Mouse (Mus musculus): ENCODE measurements around the gene Styx.

Styx gene

GRCm38 (mm10) chr14:45438931-45439275, 88.0 kb downstream of the Styx start:
- DNase-seq (ENCODE audit: low spot score): no peak

GRCm38 (mm10) chr14:45439387-45439786, 88.5 kb downstream of the Styx start:
- DNase-seq (ENCODE audit: low spot score): no peak

DNA sequence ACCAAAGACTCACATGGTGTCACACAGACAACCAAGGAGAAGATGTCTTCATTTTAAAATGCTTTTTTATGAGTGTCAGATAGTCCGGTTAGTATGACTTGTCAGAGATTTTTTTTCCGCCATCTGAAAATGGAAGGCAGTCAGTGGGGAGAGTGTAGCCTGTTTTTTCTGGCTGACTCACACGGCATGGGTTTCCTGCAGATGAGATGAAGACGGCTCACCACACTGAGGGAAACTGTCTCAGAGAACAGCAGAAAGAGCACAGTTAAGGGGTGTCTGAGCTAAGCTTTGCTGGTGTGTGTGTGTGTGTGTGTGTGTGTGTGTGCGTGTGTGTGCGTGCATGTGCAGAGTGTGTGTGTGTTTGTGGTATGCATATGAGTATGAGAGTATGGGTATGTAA, 90.4 kb downstream of the Styx start:
- DNase-seq (ENCODE audit: low spot score): no peak

GRCm38 (mm10) chr14:45442781-45443560, 92.1 kb downstream of the Styx start:
- DNase-seq (ENCODE audit: low spot score): no peak

DNA sequence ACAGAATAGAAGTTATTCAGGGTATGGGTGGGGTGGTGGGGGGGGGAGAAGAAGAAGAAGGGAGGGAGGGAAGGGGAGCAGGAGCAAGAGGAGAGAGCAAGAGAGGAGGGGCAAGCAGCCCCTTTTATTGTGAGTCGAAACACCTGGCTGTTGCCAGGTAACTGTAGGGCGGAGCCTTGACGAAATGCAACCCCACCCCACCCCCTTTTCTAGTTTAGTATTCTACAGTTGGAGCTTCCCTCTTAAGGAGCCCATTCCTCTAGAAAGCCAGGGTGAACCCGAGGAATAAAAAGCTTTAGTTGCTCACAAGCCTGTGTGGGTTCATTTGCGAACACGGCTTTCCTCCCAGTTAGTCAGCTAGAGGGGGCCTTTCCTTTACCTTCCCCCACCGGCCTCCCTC, 94.0 kb downstream of the Styx start:
- DNase-seq (ENCODE audit: low spot score): no peak

DNA sequence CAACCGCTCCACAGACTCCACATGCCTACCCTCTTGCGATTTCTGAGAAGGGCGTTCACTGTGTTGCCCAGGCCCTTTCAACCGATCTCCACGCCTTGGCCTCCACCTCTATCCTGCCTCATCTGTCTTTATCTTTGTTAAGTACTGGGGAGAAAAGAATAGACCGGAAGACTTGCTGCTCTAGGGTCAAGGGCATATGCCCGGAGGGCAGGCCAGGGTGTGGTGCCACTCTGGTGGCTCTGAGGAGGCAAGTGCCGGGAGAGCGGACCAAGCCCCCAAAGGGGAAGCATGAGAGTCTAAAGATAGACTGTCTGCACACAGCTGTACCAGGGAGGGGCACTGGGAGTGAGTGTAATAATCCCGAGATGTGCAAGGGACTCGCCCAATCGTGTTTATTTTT, 94.6 kb downstream of the Styx start:
- DNase-seq (ENCODE audit: low spot score): peak; percentile 36

DNA sequence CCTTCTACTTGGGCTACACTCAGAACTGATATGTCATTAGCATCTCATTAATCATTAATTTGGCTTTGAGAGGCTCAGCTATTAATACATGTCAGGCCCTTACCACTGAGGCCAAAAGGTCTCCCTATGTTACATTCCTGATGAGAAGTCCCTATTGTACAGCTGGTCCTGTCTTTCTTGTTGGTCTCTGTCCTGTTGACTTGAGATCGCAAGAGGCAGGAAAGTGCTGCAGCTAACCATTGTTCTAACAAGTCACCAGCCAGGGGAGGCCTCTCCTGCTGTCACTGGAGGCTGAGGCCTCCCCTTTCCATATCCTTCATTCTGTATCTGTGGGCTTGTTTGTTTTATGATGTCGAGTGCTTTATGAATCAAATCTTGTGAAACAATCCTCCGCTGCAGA, 95.9 kb downstream of the Styx start:
- no peak for DNase-seq (ENCODE audit: low spot score)

DNA sequence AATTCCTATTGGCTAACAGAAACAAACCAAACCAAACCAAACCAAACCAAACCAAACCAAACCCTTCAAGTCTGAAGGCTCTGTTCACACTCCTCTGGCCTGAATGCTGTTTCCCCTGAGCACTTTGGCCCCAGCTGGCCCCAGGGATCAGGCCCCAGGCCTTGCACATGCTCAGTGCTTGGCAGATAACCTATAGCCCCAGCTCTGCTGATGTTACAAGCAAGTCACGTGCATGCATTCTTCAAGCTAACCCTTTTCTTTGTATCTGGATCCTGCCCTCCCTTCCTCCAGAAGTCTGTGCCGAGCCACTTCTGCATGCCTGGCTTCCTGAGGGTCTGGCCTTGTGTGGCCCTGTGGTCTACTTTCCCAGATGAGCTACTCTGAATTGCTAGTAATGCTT, 100.2 kb downstream of the Styx start:
- no peak for DNase-seq (ENCODE audit: low spot score)

GRCm38 (mm10) chr14:45452148-45452547, 101.3 kb downstream of the Styx start:
- DNase-seq (ENCODE audit: low spot score): no peak

- peak; percentile 48 for DNase-seq (ENCODE audit: low spot score)
These were observed 102.1 kb downstream of the Styx start for GRCm38 (mm10) chr14:45452861-45453512.

- no peak for DNase-seq (ENCODE audit: low spot score)
These were observed 102.8 kb downstream of the Styx start for GRCm38 (mm10) chr14:45453538-45454233.

GRCm38 (mm10) chr14:45455651-45456501, 105.0 kb downstream of the Styx start:
- no peak for DNase-seq (ENCODE audit: low spot score)

- DNase-seq (ENCODE audit: low spot score): no peak
These were observed 105.6 kb downstream of the Styx start for GRCm38 (mm10) chr14:45456502-45456846.

- peak; percentile 7 for DNase-seq (ENCODE audit: low spot score)
These were observed 106.1 kb downstream of the Styx start for GRCm38 (mm10) chr14:45457003-45457402.

GRCm38 (mm10) chr14:45459877-45460276, 109.0 kb downstream of the Styx start:
- no peak for DNase-seq (ENCODE audit: low spot score)

- DNase-seq (ENCODE audit: low spot score): no peak
These were observed 109.6 kb downstream of the Styx start for GRCm38 (mm10) chr14:45460491-45460890.

DNA sequence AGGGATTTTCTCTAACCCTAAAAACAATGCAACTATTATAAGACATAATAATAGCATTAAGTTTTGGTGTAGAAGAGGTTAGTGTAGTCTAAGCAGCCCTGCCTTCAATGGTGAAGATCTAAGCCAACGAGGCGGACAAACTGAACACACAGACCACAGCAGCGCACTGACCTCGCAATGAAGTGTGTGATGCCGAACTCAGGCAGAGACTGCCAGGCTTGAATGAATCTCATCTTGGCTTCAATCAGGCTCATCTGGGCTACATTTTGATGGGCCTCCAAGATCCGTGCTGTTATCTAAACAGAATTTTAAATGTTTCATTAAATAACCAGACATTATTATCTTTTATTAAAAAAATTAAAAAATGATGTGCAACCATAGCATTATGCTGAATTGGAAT, 111.1 kb downstream of the Styx start:
- no peak for DNase-seq (ENCODE audit: low spot score)

DNA sequence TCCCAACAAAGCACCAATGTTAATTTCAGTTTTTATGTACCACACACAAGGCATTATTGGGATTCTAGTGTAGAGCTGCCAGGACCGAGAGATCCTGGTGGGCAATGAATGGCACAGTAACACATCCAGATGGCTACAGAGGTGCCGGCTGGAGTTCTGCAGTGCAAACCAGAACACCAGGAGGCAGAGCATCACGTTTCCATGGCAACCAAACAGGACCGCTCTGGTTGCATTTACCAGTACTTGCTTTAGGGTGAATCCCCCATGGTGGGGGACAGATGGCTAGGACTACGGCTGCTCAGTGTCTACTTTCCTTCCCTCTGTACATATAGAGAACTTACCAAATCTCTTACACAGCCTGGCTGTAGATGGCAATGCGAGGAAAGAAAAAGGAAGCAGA, 111.5 kb downstream of the Styx start:
- DNase-seq (ENCODE audit: low spot score): no peak

GRCm38 (mm10) chr14:45462875-45463475, 112.1 kb downstream of the Styx start:
- DNase-seq (ENCODE audit: low spot score): no peak

DNA sequence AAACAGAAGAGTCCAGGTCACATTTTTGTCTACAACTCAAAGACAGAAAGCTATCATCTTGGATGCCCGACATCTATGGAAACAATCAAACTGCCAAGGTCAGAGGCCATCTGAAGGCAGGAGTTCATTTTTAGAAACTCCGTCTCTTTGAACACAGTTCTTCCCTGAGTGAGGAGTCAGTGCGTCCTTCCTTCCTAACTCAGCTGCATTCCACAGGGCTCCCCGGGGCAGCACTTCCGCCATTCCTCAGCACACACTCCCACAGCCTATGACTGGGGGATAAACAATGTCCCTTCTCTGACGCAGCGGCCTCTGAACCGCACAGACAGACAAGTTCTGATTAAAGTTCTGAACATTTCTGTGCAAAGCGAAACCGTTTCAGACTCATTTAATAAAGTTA, 112.7 kb downstream of the Styx start:
- DNase-seq (ENCODE audit: low spot score): peak; percentile 44

DNA sequence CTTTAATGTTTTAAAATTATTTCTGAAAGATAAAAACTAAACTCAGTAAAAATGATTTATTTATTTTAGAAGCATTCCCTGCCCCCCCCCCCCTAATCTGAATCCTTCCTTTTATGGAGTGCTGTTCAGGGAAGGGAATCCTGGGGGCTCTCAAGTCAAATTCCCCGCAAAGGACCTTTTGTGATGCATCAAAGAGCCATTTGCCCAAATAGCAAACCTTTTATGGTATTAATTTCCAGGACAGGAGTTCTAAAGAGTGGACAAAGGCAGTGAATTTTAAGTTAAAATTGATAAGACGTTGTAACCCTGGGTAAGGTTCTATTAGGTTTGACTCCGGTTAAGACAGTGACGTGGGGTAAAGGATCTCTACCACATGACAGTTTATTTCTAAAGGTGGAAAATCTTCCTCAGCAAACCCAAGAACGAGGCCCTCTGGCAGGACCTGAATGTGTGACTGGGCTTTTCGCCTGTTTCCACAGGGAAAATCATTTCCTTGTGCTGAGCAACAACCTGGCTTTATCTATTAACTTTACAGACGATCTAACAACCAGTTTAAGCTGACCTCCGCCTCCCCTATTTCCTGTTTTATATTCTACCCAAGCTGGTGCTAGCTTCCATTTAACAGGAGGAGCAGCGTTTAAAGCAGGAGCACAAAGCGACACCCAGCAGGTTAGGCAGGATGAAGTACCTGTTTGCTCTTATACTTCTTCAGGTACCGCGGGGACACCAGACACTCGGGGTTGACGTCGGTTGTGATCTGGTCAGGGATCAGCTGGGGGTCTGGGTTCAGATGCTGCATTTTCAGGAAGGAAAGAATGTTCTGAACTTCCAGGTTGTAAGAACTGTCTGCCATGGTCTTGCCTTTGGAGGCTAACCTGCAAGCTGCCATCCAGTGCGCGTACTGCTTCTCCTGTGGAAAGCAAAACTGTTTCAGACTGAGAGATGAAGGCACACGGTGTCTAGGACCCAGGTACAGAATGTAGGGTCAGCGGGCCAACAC, 113.4 kb downstream of the Styx start:
- DNase-seq (ENCODE audit: low spot score): no peak
